Mouse (Mus musculus) stomach, postnatal 0 days (tissue): ENCODE data around the gene Fam107b. TPM values are rescaled to one million over a fixed set of nuclear protein-coding genes. Genes with fewer than 3 reads are reported as not detected.

ENCODE experiments used
- ATAC-seq: fragments of 200-750 bp; cut with Nextera tagmentation; 2 replicates; pipeline ENCODE4 v1.8.0; 2017; ENCODE audit not compliant: low FRiP score, low TSS enrichment
- DNase-seq: peaks from one replicate; pipeline ENCODE4 v3.0.0-alpha.2; 2016; ENCODE audit warnings: low spot score
- H3K27ac ChIP-seq: fragments of 300-500 bp; sonication (generic); replicated peaks from 2 replicates; pipeline ENCODE4 v1.5.1; 2014; ENCODE audit warnings: mild to moderate bottlenecking, control low read depth
- H3K27me3 ChIP-seq: fragments of 300-500 bp; sonication (generic); 2 replicates; pipeline ENCODE4 v1.6.1; 2014; ENCODE audit warnings: low read length; ENCODE audit not compliant: control insufficient read depth, insufficient read depth
- H3K36me3 ChIP-seq: fragments of 300-500 bp; sonication (generic); 2 replicates; pipeline ENCODE4 v1.6.1; 2014; ENCODE audit warnings: low read length, mixed read lengths; ENCODE audit not compliant: control insufficient read depth, insufficient read depth
- H3K4me1 ChIP-seq: fragments of 300-500 bp; sonication (generic); replicated peaks from 2 replicates; pipeline ENCODE4 v1.6.1; 2014; ENCODE audit warnings: antibody characterized with exemption; ENCODE audit not compliant: control insufficient read depth, insufficient read depth
- H3K4me2 ChIP-seq: fragments of 300-500 bp; sonication (generic); replicated peaks from 2 replicates; pipeline ENCODE4 v1.6.1; 2014; ENCODE audit warnings: low read depth, mild to moderate bottlenecking, control low read depth, moderate library complexity
- H3K4me3 ChIP-seq: fragments of 300-500 bp; sonication (generic); 2 replicates; pipeline ENCODE4 v1.5.1; 2014; ENCODE audit warnings: low read depth, low read length, control low read depth
- H3K9ac ChIP-seq: fragments of 300-500 bp; sonication (generic); 2 replicates; pipeline ENCODE4 v1.6.1; 2014; ENCODE audit warnings: mild to moderate bottlenecking, low read length, control low read depth, mixed read lengths
- H3K9me3 ChIP-seq: fragments of 300-500 bp; sonication (generic); 2 replicates; pipeline ENCODE4 v1.6.1; 2016; ENCODE audit warnings: low read length; ENCODE audit not compliant: control insufficient read depth
- CTCF ChIP-seq: IDR thresholded peaks from 2 replicates; pipeline ENCODE4 v1.5.1; 2016; ENCODE audit warnings: antibody characterized with exemption, low read depth, mild to moderate bottlenecking, moderate library complexity
- EP300 ChIP-seq: optimal IDR thresholded peaks from 2 replicates; pipeline ENCODE3; 2016; ENCODE audit warnings: antibody characterized with exemption
- WGBS: fragments of 180-500 bp; shearing (Covaris S2); extraction: QIAGEN DNeasy Blood & Tissue Kit; methylation state at CpG from one replicate; pipeline ENCODE4 v1.1.7; 2014; 5-methylcytosine and 5-hydroxymethylcytosine counted together
- polyA plus RNA-seq: library from polyadenylated mRNA; unstranded; fragments of >200 nt; fragmentation: Nextera tagmentation; extraction: Ambion mirVana; gene quantifications from 2 replicates; pipeline ENCODE4 v1.2.1, GENCODE M21; 2015

Gene Fam107b
- polyA plus RNA-seq, 1 experiment from 2014 or later: 46.4 TPM

DNA sequence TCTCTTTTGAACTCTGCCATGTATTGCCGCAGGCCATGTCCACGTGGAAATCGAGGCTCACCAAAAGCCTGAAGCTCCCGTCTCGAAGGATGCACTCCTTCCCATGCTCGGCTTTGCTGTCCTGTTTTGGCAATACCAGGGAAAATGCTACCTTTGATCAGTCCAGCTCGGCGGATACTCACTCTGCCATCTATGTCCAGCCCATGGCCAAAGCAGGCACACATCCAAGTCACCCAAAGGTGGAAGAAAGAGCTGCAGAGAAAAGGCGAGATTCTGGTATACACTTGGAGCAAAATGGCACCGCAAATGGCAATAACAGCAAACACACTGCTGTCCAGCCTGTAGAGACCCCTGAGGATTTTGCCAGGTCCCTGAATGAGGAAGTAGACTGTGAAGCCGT, 318 bp downstream of the Fam107b start:
- Histone ChIP-seq H3K4me2 (no peak overlapping the region), H3K4me1 (no peaks in the 10 kb centered on the region), H3K27ac (no peak overlapping the region), H3K9me3 (no peaks in the 10 kb centered on the region), H3K27me3 (no peaks in the 10 kb centered on the region), H3K4me3 (no peak overlapping the region), H3K36me3 (no peaks in the 10 kb centered on the region), H3K9ac (no peak overlapping the region)
- ATAC-seq (no peak), DNase-seq (no peak)
- WGBS: 83% methylated on average over 11 of the region's 11 CpGs
- TF ChIP-seq CTCF (no peak), EP300 (no peak)

DNA sequence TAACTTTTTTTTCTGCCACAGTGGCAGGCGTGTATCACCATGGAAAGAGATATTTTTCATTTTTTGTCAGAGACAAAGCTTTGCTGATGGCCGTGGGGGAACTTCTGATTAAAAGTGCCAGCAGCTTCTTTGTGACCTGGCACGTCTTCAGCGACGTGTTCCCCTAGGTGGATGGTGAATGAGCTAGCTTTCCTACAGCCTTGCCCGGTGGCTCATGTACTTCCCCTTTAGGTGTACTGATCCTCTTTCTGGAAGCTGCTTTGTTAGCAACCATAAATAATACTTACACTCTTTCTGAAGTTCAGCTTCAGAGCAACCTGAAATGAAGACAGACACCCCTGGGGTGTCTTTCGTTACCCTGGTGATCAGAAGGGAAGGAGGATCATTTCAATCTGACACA, 3.6 kb downstream of the Fam107b start:
- DNase-seq: no peak
- TF ChIP-seq CTCF (no peak), EP300 (no peak)
- WGBS: 78% methylated on average over 7 of the region's 7 CpGs
- no peaks in the 10 kb centered on the region for H3K27me3 ChIP-seq
- no peak overlapping the region for H3K27ac ChIP-seq
- no peaks in the 10 kb centered on the region for H3K36me3 ChIP-seq
- no peak overlapping the region for H3K9ac ChIP-seq
- no peak overlapping the region for H3K4me2 ChIP-seq
- no peaks in the 10 kb centered on the region for H3K4me1 ChIP-seq
- H3K4me3 ChIP-seq: no peak overlapping the region
- no peaks in the 10 kb centered on the region for H3K9me3 ChIP-seq
- ATAC-seq: no peak

- 86% methylated on average over 1 of the region's 1 CpGs for WGBS
- DNase-seq (no peak), ATAC-seq (no peak)
- H3K27ac ChIP-seq: no peak overlapping the region
- H3K9me3 ChIP-seq: no peaks in the 10 kb centered on the region
- no peak overlapping the region for H3K4me3 ChIP-seq
- no peak for TF ChIP-seq EP300
- no peak for TF ChIP-seq CTCF
- H3K4me1 ChIP-seq: no peaks in the 10 kb centered on the region
- H3K9ac ChIP-seq: no peak overlapping the region
- no peaks in the 10 kb centered on the region for H3K36me3 ChIP-seq
- H3K4me2 ChIP-seq: no peak overlapping the region
- no peaks in the 10 kb centered on the region for H3K27me3 ChIP-seq
Observed at GRCm38 (mm10) chr2:3575140-3575539, 4.9 kb downstream of the Fam107b start.

GRCm38 (mm10) chr2:3576346-3576745, 6.1 kb downstream of the Fam107b start:
- 73% methylated on average over 1 of the region's 1 CpGs for WGBS
- TF ChIP-seq EP300 (no peak), CTCF (no peak)
- H3K4me1 ChIP-seq: no peaks in the 10 kb centered on the region
- H3K36me3 ChIP-seq: no peaks in the 10 kb centered on the region
- DNase-seq (no peak), ATAC-seq (no peak)
- H3K9me3 ChIP-seq: no peaks in the 10 kb centered on the region
- no peak overlapping the region for H3K27ac ChIP-seq
- no peaks in the 10 kb centered on the region for H3K27me3 ChIP-seq
- no peak overlapping the region for H3K4me2 ChIP-seq
- no peak overlapping the region for H3K9ac ChIP-seq
- H3K4me3 ChIP-seq: no peak overlapping the region

DNA sequence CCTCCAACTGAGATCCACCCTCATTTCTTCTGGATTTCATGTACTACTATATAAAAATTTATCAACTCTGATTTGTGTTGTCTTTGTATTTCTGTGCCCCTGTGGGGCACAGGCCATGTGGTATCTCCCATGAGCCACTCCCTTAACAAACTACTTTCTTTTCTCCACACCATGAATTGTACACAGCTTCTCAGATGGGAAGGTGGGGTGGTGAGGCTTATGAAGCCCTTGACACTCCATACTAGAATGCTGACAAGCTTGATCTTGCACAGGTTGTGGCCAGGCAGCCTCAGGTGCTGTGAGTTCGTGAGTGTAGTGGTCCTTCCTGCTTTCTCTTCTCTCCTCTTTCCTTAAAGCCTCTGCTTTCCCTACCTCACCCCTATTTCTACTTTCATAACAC, 6.9 kb downstream of the Fam107b start:
- DNase-seq: no peak
- H3K4me2 ChIP-seq: no peak overlapping the region
- TF ChIP-seq EP300 (no peak), CTCF (no peak)
- no peaks in the 10 kb centered on the region for H3K9me3 ChIP-seq
- 36% methylated on average over 1 of the region's 1 CpGs for WGBS
- H3K4me3 ChIP-seq: no peak overlapping the region
- no peaks in the 10 kb centered on the region for H3K4me1 ChIP-seq
- no peak overlapping the region for H3K9ac ChIP-seq
- H3K27me3 ChIP-seq: no peaks in the 10 kb centered on the region
- H3K36me3 ChIP-seq: no peaks in the 10 kb centered on the region
- no peak overlapping the region for H3K27ac ChIP-seq
- peak; percentile 79 for ATAC-seq

- TF ChIP-seq EP300 (no peak), CTCF (no peak)
- H3K36me3 ChIP-seq: no peaks in the 10 kb centered on the region
- DNase-seq (no peak), ATAC-seq (no peak)
- no peak overlapping the region for H3K4me2 ChIP-seq
- no peaks in the 10 kb centered on the region for H3K9me3 ChIP-seq
- H3K27ac ChIP-seq: no peak overlapping the region
- H3K9ac ChIP-seq: no peak overlapping the region
- 57% methylated on average over 8 of the region's 8 CpGs for WGBS
- no peak overlapping the region for H3K4me3 ChIP-seq
- no peaks in the 10 kb centered on the region for H3K27me3 ChIP-seq
- no peaks in the 10 kb centered on the region for H3K4me1 ChIP-seq
Observed at GRCm38 (mm10) chr2:3578180-3578902, 8.1 kb downstream of the Fam107b start.
